Mouse (Mus musculus): ENCODE measurements at regions not wholly inside any gene's neighbourhood (a gene's known extent, or its start where the extent isn't known, plus 50 kb on each side); places are given as distances from the start of the nearest gene placed in this dataset.

DNA sequence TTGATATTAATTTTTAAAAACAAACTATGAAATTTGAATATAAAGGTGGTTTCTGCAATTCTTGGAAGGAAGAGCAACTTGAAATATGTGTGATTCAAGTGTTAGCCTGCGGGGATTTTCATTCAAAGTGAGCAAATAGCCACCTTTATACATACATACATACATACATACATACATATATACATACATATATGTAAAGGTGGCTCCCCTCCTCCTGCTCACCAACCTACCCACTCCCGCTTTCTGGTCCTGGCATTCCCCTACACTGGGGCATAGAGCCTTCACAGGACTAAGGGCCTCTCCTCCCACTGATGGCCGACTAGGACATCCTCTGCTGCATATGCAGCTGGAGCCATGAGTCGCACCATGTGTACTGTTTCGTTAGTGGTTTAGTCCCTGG is 221.3 kb upstream of the Pde3a start:
- no peak overlapping the region for H3K27ac ChIP-seq (replicated peaks; ENCODE audit: low read depth, low read length)
- no peak overlapping the region for H3K4me3 ChIP-seq (ENCODE audit: insufficient read depth, low read depth, low read length)
- no peaks in the 10 kb centered on the region for H3K4me1 ChIP-seq (ENCODE audit: control insufficient read depth, insufficient read depth, insufficient read length, low read length)

DNA sequence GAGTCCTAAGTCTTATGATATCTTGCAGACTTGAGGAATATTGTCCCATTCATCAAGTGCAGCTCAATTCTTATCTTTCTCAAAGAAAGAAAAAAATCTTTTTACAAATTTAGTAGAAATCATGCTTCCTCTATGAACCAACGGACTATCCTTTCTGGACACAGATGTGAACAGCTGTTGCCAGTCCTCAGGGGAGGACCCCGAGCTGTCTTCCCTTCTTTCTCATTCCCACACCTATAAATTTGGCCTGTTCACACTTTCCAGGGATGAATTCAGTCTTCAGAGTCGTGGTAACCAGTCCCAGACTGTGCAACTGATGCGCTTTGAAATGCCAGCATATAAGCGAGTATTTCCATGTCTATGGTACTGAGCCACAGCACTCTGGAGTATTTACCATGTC is 214.2 kb upstream of the Pde3a start:
- Histone ChIP-seq H3K4me1 (ENCODE audit: control insufficient read depth, insufficient read depth, insufficient read length, low read length) (no peaks in the 10 kb centered on the region), H3K27ac (replicated peaks; ENCODE audit: low read depth, low read length) (no peak overlapping the region), H3K4me3 (ENCODE audit: insufficient read depth, low read depth, low read length) (no peak overlapping the region)

DNA sequence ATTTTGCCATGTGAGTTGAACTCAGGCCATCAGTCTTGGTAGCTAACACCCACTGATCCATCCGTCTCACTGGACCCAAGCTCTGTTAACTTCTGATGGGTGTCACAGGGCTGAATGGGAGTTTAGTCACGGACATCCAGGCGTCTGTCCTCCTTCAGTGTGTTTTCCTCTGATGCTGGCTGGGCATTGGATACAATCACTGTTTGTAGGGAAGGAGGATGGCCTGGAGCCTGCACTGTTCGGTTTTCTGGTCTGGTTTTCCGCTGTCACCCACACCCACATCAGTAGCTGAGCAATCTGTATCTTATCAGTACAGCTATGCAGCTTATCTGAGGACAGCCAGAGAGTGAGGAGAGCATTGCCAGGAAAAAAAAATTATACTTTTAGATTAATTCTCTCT is 207.7 kb upstream of the Pde3a start:
- Histone ChIP-seq H3K27ac (replicated peaks; ENCODE audit: low read depth, low read length) (no peak overlapping the region), H3K4me1 (ENCODE audit: control insufficient read depth, insufficient read depth, insufficient read length, low read length) (no peaks in the 10 kb centered on the region), H3K4me3 (ENCODE audit: insufficient read depth, low read depth, low read length) (no peak overlapping the region)

DNA sequence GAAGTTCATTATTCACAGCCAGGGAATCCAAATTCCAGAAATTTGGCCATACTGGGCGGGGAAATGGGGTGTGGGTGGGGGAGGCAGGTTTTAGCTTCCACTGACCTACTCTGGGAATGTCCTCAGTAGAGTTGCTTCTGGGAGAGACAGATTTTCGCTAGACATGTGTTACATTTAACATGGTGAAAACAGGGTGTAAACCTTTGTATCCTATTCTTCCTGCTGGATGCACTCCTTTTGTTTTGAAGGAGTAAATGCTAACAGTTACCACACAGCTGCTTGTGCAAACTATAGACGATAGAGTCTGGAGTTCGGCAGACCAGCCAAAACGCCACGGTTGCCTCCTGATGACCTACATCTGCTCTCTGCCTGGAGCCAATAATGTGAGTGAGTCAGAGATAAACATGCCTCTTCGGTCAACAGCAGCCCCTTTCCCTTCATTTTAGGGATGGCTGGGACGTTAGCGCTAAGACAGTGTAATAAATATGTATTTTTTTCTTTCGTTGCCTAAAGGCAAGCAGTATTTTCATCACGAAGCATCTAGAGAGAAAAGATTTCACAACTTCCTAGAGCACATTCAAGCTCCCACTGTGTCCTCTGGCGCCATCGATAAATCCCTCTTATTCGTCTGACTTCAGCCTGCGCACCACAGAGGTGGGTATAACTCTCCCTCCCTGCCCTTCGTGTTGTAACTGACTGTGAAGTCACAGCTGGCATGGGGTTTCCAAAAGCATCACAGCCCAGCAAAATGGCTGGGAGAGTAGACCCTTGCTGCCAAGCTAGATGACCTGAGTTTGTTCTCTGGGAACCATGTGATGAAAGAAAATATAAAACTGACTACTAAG is 207.1 kb upstream of the Pde3a start:
- Histone ChIP-seq H3K27ac (replicated peaks; ENCODE audit: low read depth, low read length) (no peak overlapping the region), H3K4me3 (ENCODE audit: insufficient read depth, low read depth, low read length) (no peak overlapping the region), H3K4me1 (ENCODE audit: control insufficient read depth, insufficient read depth, insufficient read length, low read length) (no peaks in the 10 kb centered on the region)

DNA sequence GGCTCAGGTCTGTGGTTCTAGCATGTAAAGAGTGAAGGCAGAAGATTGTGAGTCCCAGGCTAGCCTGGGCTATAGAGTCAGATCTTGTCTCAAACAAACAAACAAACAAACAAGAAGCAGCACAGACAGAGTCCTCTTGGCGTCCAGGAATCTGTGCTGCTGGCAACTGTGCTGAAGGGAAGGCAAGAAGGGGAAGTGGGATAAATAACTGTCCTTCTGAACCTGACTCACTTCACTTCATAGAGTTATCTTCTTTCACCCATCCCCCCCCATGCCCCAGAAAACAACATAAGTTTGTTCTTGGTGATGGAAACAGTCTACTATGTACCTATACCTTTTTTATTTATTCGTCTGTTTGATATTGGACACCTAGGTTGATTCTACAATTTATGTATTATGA is 200.8 kb upstream of the Pde3a start:
- Histone ChIP-seq H3K4me1 (ENCODE audit: control insufficient read depth, insufficient read depth, insufficient read length, low read length) (no peaks in the 10 kb centered on the region), H3K4me3 (ENCODE audit: insufficient read depth, low read depth, low read length) (no peak overlapping the region), H3K27ac (replicated peaks; ENCODE audit: low read depth, low read length) (no peak overlapping the region)

DNA sequence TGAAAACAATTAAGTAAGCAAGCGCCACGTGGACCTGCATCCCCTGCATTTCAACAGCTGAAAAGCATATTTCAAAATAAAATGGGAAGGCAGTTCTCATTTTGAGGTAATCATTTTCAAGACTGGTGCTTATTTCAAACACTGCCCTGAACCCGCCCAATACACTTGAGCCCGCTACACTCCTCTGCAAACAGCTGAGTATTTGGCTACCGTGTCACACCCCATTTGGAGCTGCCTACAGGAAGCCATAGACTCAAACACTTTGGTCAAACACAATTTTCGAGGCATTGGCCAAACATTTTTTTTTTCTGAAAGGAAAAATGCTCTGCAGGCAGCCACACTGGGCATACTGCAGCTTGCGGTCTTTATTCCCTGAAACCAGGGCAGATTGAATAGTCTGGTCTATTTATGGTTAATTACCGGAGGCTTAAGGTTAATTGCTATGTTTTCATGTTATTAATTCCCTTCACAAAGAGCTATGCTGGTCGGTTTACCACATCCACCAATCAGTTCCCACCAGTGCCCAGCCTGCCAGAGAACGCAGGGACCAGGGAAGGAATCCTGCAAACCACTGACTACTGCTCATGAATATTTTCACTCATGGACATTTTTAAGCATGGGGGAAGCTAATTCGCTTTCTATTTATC is 198.9 kb upstream of the Pde3a start:
- no peaks in the 10 kb centered on the region for H3K4me1 ChIP-seq (ENCODE audit: control insufficient read depth, insufficient read depth, insufficient read length, low read length)
- no peak overlapping the region for H3K4me3 ChIP-seq (ENCODE audit: insufficient read depth, low read depth, low read length)
- no peak overlapping the region for H3K27ac ChIP-seq (replicated peaks; ENCODE audit: low read depth, low read length)

DNA sequence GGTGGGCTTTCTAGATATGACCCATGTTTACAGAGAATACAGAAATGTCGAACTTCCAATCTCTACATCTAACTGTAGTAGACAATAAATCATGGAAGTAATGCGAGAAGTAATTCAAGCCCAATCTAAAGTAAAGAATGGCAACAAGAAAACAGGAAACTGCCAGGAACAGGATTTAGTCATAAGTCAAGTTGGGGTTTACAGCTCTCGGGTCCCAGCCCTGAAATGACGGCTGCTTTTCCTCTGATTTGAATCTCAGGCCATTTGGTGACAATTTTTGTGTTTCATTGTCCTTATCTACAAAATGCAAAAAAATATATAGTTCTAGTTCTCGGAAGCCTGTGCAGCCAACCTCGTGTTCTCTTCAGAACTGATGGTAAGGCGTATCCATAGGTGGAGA is 195.0 kb upstream of the Pde3a start:
- H3K4me3 ChIP-seq (ENCODE audit: insufficient read depth, low read depth, low read length), result no peak overlapping the region
- no peaks in the 10 kb centered on the region for H3K4me1 ChIP-seq (ENCODE audit: control insufficient read depth, insufficient read depth, insufficient read length, low read length)

DNA sequence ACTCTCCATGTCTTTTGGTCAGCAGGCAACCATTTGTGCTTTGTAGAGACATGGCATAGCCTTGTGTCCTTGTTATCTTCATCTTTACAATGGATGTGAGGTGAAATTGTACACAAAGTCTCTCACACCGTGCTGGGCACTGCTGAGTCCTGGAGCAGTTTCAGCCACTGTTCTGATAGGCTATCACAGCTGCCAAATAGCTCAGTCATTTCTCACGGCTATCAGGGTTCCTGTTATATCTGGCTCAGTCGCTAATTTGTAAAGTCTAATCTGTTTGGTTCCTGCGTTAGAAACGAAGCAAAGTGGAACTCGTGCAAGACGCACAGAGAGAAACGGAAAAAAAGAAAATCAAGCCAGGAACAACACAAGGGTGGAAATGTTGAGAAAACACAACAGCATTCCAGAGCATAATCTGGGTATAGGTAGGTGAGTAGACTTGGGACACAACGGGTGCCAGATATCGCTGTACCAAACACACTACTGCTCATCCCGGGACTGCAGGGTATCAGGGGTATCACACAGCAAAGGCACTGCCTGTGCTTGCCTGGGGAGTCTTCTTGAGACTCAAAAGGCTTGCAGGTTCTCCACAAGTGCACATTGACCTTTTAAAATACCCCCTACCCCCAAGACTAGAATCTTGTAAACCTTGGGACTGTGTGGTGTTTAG is 189.7 kb upstream of the Pde3a start:
- no peaks in the 10 kb centered on the region for H3K4me1 ChIP-seq (ENCODE audit: control insufficient read depth, insufficient read depth, insufficient read length, low read length)
- no peak overlapping the region for H3K4me3 ChIP-seq (ENCODE audit: insufficient read depth, low read depth, low read length)
- no peak overlapping the region for H3K27ac ChIP-seq (replicated peaks; ENCODE audit: low read depth, low read length)

More for the DNA sequence above, 195.0 kb upstream of the Pde3a start:
- no peak overlapping the region for H3K27ac ChIP-seq (replicated peaks; ENCODE audit: low read depth, low read length)

DNA sequence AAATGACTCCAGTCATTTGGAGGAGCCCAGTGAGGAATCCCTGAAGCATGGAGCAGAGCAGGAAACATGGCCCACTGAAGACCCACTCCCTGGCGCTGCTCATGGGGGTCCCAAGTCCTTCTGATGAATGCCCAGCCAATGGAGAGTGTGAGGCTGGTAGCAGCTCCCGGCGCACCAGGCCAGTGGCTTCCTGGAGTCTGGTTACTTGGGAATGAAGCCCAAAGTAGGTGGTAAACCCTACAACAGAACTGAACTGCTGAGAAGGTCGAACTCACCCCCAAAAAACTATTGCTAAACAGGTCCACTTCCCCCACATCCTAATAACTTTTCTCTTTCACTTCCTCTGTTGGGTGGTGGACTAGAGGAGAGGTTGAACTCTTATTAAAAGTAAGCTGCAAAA is 183.3 kb upstream of the Pde3a start:
- no peak overlapping the region for H3K4me3 ChIP-seq (ENCODE audit: insufficient read depth, low read depth, low read length)
- no peak overlapping the region for H3K27ac ChIP-seq (replicated peaks; ENCODE audit: low read depth, low read length)
- no peaks in the 10 kb centered on the region for H3K4me1 ChIP-seq (ENCODE audit: control insufficient read depth, insufficient read depth, insufficient read length, low read length)

DNA sequence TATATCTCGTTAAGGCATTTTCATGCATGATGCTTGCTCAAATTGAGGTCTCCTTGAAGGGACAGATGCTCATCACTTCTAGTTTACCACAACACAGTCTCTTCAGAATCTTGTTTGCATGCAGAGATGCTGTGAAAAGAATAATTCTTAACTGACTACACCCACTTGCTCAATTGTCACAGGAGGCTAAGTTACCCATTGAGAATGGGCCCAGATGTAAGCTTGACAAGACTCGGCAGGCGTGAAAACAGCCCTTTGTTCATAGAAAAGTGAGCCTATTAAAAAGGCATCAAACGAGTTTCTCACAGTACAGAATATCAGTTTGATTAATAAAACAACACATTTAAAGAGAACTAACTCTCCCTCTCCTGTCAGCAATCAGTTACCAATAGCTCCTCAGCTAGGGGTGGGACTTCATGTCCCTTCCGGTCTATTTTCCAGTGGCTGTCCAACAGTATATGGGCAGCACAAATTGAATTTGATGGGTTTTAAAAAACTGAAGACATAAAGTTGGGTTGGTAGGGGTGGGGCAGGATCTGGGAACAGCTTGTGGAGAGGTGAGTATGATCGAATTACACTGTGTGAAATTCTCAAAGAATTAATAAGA is 180.1 kb upstream of the Pde3a start:
- H3K4me3 ChIP-seq (ENCODE audit: insufficient read depth, low read depth, low read length), result no peak overlapping the region

DNA sequence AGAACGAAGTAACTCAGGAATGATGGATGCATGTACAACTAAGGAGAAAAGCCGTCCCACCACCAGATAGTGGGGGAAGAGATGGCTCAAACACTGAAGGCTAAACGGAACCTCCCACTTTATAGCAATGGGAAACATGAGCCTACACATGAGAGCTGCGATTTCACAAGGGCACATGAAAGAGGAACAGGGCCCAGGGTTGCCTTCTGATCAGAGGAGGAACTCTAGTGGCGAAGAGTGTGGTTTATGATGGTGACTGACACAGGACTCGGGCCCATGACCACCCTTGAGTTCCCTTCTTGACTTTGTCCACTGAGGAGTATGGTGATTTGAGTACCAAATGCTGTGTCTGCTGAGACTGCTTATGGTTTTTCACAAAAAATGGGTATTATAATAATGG is 179.2 kb upstream of the Pde3a start:
- Histone ChIP-seq H3K4me1 (ENCODE audit: control insufficient read depth, insufficient read depth, insufficient read length, low read length) (no peaks in the 10 kb centered on the region), H3K27ac (replicated peaks; ENCODE audit: low read depth, low read length) (no peak overlapping the region), H3K4me3 (ENCODE audit: insufficient read depth, low read depth, low read length) (no peak overlapping the region)

More for the DNA sequence above, 180.1 kb upstream of the Pde3a start:
- H3K4me1 ChIP-seq (ENCODE audit: control insufficient read depth, insufficient read depth, insufficient read length, low read length), result no peaks in the 10 kb centered on the region
- H3K27ac ChIP-seq (replicated peaks; ENCODE audit: low read depth, low read length), result no peak overlapping the region

DNA sequence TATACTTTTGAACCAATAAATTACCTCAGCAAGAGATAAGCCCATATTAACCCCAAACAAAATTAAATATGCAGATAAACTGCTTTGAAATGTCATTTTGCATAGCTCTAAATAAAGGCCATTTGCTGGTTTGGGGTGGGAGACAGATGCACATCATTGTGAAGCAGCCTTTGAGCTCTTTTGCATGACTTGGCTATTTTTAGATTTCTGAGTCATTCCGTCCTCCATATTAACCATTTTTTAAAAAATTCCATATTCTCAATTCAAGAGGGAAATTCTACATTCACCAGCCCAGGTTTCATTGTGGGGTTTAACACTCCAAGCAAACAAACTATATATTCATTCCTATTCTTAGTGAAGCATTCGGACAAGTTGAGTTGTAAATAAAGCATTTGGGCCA is 177.6 kb upstream of the Pde3a start:
- Histone ChIP-seq H3K4me1 (ENCODE audit: control insufficient read depth, insufficient read depth, insufficient read length, low read length) (no peaks in the 10 kb centered on the region), H3K4me3 (ENCODE audit: insufficient read depth, low read depth, low read length) (no peak overlapping the region), H3K27ac (replicated peaks; ENCODE audit: low read depth, low read length) (no peak overlapping the region)

DNA sequence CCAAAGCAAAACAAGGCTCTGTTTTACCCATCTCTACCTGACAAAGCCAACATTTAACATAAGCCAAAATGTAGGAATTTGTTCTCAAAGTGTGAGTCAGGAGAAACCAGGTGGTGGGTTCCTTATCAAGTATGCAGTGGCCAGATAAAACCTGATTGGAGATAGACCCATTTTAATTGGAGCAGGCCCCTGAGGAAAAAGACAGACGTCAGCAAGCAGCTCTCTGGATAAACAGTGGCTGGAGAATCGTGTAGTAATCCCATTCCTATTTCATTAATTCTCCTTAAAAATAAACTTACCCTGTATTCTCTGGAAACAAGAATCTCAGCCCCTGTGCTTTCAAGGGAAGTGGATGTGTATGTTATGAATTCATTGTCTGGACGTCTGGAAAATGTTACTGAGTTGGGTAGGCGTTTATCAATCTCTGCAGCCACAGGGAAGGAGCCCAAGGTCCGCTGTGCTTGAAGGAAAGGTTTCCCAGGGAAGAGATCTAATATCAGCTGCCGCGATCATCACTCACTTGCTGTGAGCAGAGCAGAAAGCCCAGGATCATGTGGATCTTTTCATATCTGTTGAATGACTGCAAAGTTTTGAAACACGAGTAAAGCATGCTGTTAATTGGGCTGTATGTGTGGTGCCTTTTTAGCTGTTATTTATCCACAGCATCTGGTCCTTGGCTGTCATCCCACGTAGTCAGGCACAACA is 157.8 kb upstream of the Pde3a start:
- no peaks in the 10 kb centered on the region for H3K4me1 ChIP-seq (ENCODE audit: control insufficient read depth, insufficient read depth, insufficient read length, low read length)
- no peak overlapping the region for H3K4me3 ChIP-seq (ENCODE audit: insufficient read depth, low read depth, low read length)
- H3K27ac ChIP-seq (replicated peaks; ENCODE audit: low read depth, low read length), result no peak overlapping the region; the same call in 1 of the 2 replicates

DNA sequence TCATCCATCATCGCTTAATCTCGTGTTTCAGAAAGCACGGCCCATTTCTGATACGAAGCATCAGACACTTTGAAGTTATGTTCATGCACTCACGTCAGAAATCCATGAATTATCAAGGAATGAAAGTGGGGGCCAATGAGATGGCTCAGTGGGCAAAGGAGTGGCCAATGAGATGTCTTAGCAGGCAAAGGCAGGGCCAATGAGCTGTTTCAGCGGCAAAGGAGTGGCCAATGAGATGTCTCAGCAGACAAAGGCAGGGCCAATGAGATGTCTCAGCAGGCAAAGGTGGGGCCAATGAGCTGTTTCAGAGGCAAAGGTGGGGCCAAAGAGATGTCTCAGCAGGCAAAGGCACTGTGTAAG is 157.3 kb upstream of the Pde3a start:
- Histone ChIP-seq H3K4me1 (ENCODE audit: control insufficient read depth, insufficient read depth, insufficient read length, low read length) (no peaks in the 10 kb centered on the region), H3K4me3 (ENCODE audit: insufficient read depth, low read depth, low read length) (no peak overlapping the region), H3K27ac (replicated peaks; ENCODE audit: low read depth, low read length) (no peak overlapping the region; the same call in 1 of the 2 replicates)

All from brown adipose tissue, adult 24 weeks (tissue).